Mouse (Mus musculus) heart, postnatal 10 days (tissue): ENCODE results near the gene Gins1. TPM values are rescaled to one million over a fixed set of nuclear protein-coding genes. Genes with fewer than 3 reads are reported as not detected.
"Not testable (repeated sequence)": the region's sequence is repeated elsewhere in the genome, so short reads cannot be mapped to it uniquely, and the experiment has no call there.

Experiments
- DNase-seq, 2 experiments: peaks; one replicate each; pipeline ENCODE4 v3.0.0; 2021
- intact Hi-C: fragments of 180-260 bp; cut with DNase I; formaldehyde crosslinking; loops from one replicate; pipeline ENCODE4 v1.15.1; 2025
- total RNA-seq, 2 experiments: library from RNA; stranded (reverse); gene quantifications; 2 replicates each; pipeline ENCODE4 v1.2.3; 2021

The Gins1 gene
- total RNA-seq, 2 experiments from 2014 or later = 5.8 TPM

- intact Hi-C loops = loop anchor here (5.0 to 10.0 kb wide), 5 partner anchors 128 to 774 kb away; partner anchors contain the start of genes Apmap, Entpd6, Nanp and Ninl
Observed at GRCm38 (mm10) chr2:150908881-150909280, 3.7 kb downstream of the Gins1 start.

GRCm38 (mm10) chr2:150909429-150910039 is 4.3 kb downstream of the Gins1 start:
- intact Hi-C loops = loop anchor here (5.0 to 10.0 kb wide), 5 partner anchors 128 to 775 kb away; partner anchors contain the start of genes Apmap, Entpd6, Nanp and Ninl
- DNase-seq = peak; percentile 95 to 96

More at GRCm38 (mm10) chr2:150908881-150909280, 3.7 kb downstream of the Gins1 start:
- not testable (repeated sequence) for DNase-seq

DNA sequence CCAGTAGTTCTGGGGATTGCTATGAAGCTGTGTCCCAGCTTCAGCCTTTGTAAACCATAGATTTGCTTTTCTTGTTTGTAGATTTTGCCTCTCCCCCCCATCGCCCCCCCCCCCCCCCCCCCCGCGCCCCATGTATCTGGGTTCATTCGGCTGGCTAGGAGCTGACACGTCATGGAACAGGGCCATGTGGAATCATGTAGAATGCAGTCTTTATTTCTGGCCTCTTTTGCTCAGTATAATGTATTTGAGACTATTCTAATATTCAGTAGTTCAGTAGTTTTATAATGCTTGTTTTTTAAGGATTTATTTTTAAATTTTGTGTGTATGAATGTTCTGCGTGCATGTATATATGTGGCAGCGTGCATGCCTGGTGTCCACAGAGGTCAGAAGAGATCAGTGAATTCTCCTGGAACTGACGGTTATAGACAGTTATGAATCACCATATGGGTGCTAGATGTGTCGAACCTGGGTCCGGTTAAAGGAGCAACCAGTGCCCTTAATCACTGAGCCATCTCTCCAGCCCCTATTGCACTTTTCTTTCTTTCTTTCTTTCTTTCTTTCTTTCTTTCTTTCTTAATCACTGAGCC is 5.2 kb downstream of the Gins1 start:
- no peak for DNase-seq
- intact Hi-C loops = no loop called here

DNA sequence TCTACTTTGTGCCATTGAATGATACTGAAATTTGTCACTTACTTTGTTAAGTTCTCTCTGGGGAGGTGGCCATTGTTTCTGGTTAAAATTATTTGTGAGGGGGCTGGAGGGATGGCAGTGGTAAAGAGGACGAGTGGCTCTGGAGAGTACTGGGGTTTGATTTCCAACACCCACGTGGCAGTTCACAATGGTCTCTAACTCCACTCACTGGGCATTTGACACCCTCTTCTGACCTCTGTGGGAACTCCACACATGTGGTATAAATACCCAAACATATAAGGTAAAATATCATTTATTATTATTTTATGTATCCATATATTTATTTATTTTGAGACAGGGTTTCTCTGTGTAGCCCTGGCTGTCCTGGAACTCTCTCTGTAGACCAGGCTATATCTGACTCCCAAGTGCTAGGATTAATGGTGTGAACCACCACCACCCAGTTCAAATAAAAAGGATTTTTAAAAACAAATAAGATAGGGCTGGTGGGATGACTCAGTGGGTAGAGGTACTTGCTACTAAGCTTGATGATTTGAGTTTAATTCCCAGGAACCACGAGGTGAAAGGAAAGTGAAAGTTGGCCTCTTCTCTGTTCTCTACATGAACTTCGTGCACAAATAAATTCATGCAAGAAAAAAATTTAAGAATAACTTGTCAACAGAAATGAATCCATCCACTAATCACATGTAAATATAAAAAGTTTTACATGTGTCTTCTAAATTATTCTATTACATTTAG is 9.7 kb downstream of the Gins1 start:
- intact Hi-C loops = no loop called here

DNA sequence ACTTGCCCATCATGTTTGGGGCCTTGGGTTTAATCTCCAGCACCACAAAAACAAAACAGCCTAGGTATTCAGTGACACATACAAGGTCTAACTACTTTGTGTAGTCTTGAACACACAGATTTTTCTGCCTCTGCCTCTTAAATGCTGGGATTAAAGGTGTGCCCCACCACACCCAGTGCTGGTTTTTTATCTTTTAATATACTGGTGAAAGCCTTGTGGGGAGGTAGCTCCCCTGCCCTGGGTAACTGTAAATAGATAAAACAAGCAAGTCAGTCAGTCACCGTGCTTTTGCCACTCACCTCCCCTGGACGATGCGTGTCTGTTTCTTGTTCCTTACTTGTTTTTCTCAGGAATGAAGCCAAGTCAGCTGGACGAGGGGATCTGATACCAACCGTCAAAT is 10.6 kb downstream of the Gins1 start:
- no peak for DNase-seq
- intact Hi-C loops = no loop called here

More for the DNA sequence above, 9.7 kb downstream of the Gins1 start:
- DNase-seq = no peak

DNA sequence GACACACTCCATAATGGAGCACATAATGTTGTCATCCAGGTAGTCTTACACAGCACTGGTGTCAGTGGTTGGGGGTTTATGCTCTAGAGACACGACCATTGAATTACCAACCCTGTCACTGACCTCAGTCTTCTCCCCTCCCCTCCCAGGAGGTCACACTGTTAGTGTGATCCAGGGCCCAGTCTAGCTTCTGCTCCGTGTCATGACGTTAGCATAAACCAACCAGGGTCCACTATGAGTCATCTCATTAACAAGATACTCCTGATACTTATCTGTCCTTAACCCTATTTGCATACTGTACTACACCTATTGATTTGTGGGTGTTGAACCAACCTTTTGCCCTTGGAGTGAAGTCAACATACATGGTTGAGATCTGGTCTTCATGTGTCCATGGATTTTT is 13.5 kb downstream of the Gins1 start:
- DNase-seq = no peak
- intact Hi-C loops = no loop called here

GRCm38 (mm10) chr2:150920543-150920942 is 15.3 kb downstream of the Gins1 start:
- intact Hi-C loops = no loop called here
- DNase-seq = no peak

GRCm38 (mm10) chr2:150921697-150922096 is 16.5 kb downstream of the Gins1 start:
- DNase-seq = peak; percentile 24 to 25
- intact Hi-C loops = no loop called here

DNA sequence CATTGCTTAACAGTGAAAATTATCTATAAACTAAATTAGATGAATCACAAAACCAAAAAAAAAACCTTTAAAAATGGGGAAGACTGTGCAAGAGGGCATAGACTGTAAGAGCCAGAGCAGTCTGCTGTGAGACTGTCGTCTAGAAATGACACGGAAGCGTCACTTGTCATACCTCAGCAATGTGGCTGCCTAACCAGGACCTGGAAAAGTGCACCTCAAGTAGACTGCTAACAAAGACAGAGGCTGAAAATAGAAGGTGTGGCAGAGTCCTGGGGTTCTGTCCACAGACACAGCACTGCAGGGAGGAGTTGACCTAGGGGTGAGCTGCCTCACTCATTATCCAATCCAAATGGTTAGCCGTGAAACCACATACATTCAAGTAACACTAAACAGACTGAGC is 17.0 kb downstream of the Gins1 start:
- intact Hi-C loops = no loop called here
- DNase-seq = peak in 1 of 2 experiments; percentile 18

DNA sequence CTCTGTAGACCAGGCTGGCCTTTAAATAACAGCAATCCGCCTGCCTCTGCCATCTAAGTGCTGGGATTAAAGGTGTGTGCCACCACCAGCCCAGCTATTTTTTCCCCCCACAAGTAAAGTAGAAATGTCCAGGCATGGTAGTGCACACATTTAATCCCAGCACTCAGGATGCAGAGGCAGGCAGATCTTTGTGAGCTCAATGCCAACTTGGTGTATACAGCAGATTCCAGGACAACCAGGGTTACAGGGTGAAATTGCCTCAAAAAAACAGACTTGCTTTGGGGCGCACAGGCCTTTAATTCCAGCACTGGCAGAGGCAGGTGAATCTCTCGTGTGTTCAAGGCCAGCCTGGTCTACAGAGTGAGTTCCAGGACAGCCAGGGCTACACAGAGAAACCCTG is 17.8 kb downstream of the Gins1 start:
- intact Hi-C loops = no loop called here
- DNase-seq = no peak

DNA sequence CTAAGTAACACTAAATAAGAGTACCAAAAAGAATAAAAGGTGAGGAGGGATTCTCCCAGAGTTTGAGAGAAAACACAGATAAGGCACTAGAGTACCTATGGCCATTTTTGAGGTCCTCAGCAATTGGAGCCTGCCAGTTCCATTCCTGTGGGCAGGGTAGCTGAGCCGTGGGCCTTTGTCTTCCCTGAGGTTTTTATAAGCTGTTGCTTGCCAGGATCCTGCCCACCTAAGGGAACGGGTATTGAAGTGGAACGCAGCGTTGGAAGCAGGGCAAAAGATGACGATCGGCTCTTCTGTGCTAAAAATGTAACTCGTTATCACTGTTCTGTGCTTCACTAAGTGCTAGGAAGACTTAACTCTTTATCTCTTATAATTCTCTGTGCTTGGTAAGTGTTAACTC is 18.3 kb downstream of the Gins1 start:
- no peak for DNase-seq
- intact Hi-C loops = no loop called here

DNA sequence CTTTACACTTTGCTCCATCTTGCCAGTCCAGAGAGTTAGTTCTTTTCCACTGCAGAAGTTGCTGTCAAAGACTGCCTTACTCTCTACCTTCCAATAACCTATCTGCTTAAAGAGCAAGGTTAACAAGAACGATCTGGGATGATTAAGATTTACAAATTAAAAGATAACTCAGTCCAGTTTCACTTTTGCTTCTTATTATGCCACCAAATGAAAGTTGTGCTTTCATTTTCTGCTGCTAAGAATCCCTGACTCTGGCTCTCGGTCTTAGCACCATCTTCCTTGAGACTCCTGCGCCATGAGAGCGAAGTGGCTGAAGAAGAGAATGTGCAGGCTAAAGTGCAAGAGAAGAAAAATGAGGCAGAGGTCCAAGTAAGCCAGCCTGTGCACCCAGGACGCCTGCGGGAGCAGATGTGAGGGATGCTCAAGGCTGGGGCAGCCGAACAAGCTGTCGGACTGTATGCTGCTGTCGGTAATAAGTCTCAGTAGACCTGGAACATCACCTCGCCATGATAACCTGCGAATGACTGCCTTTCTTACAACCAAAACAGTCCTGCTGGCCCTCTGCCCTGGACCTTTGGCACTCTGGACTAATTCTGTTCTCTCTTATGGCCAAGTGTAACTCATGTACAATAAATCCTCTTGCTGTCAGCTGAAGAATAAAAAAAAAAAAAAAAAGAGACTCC is 22.0 kb downstream of the Gins1 start:
- DNase-seq = no peak
- intact Hi-C loops = no loop called here

GRCm38 (mm10) chr2:150929156-150929555 is 24.0 kb downstream of the Gins1 start:
- DNase-seq = no peak
- intact Hi-C loops = no loop called here

- intact Hi-C loops = no loop called here
- no peak for DNase-seq
Observed at GRCm38 (mm10) chr2:150930806-150931205, 25.6 kb downstream of the Gins1 start.

DNA sequence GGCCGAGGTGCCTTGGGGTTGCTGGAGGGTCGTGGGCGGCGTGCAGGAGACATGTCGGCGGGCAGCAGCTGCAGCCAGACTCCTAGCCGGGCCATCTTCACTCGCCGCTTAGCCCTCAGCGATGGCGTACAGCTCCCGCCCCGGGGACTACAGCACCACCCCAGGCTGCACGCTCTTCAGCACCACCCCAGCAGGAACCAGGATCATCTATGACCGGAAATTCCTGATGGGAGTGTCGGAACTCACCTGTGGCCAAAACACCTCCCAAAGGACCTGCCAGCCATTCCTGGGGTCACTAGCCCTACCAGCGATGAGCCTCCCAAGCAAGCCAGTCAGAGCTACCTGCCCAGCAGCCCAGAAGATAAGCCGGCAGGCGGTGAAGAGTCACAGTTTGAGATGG is 28.3 kb downstream of the Gins1 start:
- no peak for DNase-seq
- intact Hi-C loops = no loop called here

- no peak for DNase-seq
- intact Hi-C loops = no loop called here
Observed at GRCm38 (mm10) chr2:150934659-150935058, 29.5 kb downstream of the Gins1 start.

GRCm38 (mm10) chr2:150944017-150944416 is 38.8 kb downstream of the Gins1 start:
- intact Hi-C loops = no loop called here
- DNase-seq = no peak

GRCm38 (mm10) chr2:150947341-150947740 is 42.1 kb downstream of the Gins1 start:
- intact Hi-C loops = not testable (repeated sequence)

DNA sequence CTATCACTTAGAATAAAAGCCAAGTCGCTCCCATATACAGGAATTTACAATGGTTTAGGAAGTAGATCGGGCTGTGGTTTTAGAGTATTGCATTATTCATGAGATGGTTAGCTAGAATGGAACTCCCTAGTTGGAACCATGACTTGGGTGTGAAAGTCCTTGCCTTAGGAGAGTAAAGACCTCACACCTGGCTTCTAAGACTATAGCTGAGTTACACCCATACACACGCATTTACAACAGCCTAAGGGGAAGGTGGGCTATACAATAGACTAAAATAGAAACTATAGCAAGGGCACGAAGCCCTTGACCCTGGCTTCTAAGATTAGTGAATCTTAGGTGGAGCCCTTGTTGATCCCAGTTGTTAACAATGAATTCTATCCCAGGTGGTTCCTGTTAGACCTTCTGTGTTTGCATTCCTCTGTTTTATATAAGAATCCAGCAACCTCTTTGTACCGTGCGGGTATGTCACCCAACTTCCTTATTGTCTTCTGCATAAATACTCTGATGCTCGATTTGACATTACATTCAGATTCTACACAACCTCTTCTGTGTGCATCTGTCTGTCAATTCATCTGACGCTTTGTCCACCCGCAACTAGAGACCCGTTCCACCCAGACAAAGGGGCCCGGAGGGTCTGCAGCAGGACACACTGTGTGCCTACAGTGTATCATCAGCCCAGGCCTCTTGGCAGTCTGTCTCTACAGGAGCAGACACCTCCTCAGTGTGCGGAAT is 42.8 kb downstream of the Gins1 start:
- DNase-seq, intact Hi-C loops: not testable (repeated sequence)

More at GRCm38 (mm10) chr2:150947341-150947740, 42.1 kb downstream of the Gins1 start:
- not testable (repeated sequence) for DNase-seq

GRCm38 (mm10) chr2:150948786-150949185 is 43.6 kb downstream of the Gins1 start:
- no peak for DNase-seq
- intact Hi-C loops = no loop called here
